Mouse (Mus musculus): ENCODE measurements at regions not wholly inside any gene's neighbourhood (a gene's known extent, or its start where the extent isn't known, plus 50 kb on each side); places are given as distances from the start of the nearest gene placed in this dataset.

DNA sequence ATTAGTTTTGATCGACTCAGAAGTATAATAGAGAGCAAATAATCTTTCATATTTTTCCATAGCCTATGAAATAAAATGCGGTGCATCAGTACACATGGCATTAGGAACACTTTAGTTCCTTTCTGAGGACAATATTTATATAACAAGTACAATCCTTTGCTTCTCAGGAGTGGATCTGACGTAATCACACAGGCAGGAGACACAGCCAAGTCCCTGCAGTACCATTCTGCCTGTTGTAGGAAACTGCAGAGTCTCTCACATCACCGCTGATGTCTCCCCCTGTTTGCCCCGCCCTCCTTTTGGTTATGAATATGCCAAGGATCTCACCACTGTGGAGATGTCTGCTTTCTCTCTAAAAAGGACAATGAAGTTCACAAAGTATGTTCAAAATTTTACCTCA is 131.8 kb upstream of the Spats2l start:
- no peak for TF ChIP-seq CTCF (IDR thresholded peaks at IDR 0.05; ENCODE audit: low read depth, low read length)
- no peak for TF ChIP-seq POLR2A (IDR thresholded peaks at IDR 0.05; ENCODE audit: insufficient read depth, low read length)
